Mouse (Mus musculus): ENCODE data around the gene Tekt2. TPM values are rescaled to one million over a fixed set of nuclear protein-coding genes. Genes with fewer than 3 reads are reported as not detected.

Gene Tekt2
- polyA plus RNA-seq, 1 experiment from 2014 or later: 3.4 TPM

- no peaks in the 10 kb centered on the region for H3K36me3 ChIP-seq (replicated peaks; ENCODE audit: control insufficient read depth, insufficient read depth, low read depth, low read length)
- peaks cover 10% of the 10 kb centered on the region for H3K4me1 ChIP-seq (ENCODE audit: control insufficient read depth, insufficient read depth, low read length)
- H3K27me3 ChIP-seq (ENCODE audit: control insufficient read depth, insufficient read depth, low read length): peaks cover 9% of the 10 kb centered on the region; the same call in 1 of the 2 replicates
- 84% methylated on average over 6 of the region's 6 CpGs for WGBS
- no peak overlapping the region for H3K4me2 ChIP-seq (ENCODE audit: low read depth, low read length)
- no peak for DNase-seq (ENCODE audit: low spot score)
- 0 out of 2 replicates have a peak, but pooled peaks cover 2% of the 10 kb centered on the region for H3K9me3 ChIP-seq (replicated peaks; ENCODE audit: control insufficient read depth, low read length)
- no peak overlapping the region for H3K27ac ChIP-seq (replicated peaks; ENCODE audit: low read depth, low read length)
- H3K4me3 ChIP-seq (ENCODE audit: low read depth, low read length): no peak overlapping the region
- no peak overlapping the region for H3K9ac ChIP-seq (replicated peaks; ENCODE audit: low read length)
- ATAC-seq (replicated peaks; ENCODE audit: insufficient number of reproducible peaks, low FRiP score, low TSS enrichment, low read depth): no peak
These were observed 19.4 kb downstream of the Tekt2 start for GRCm38 (mm10) chr4:126306058-126306457.

GRCm38 (mm10) chr4:126305428-126305827 lies 20.1 kb downstream of the Tekt2 start:
- Histone ChIP-seq H3K27me3 (ENCODE audit: control insufficient read depth, insufficient read depth, low read length) (peaks cover 11% of the 10 kb centered on the region; the same call in 1 of the 2 replicates), H3K4me2 (ENCODE audit: low read depth, low read length) (no peak overlapping the region)
- WGBS: 100% methylated on average over 1 of the region's 1 CpGs

GRCm38 (mm10) chr4:126303877-126304276 lies 21.6 kb downstream of the Tekt2 start:
- Histone ChIP-seq H3K36me3 (replicated peaks; ENCODE audit: control insufficient read depth, insufficient read depth, low read depth, low read length) (no peaks in the 10 kb centered on the region), H3K4me1 (ENCODE audit: control insufficient read depth, insufficient read depth, low read length) (peaks cover 16% of the 10 kb centered on the region), H3K4me3 (ENCODE audit: low read depth, low read length) (no peak overlapping the region), H3K9ac (replicated peaks; ENCODE audit: low read length) (no peak overlapping the region), H3K9me3 (replicated peaks; ENCODE audit: control insufficient read depth, low read length) (0 out of 2 replicates have a peak, but pooled peaks cover 2% of the 10 kb centered on the region), H3K27me3 (ENCODE audit: control insufficient read depth, insufficient read depth, low read length) (peaks cover 11% of the 10 kb centered on the region; the same call in 1 of the 2 replicates), H3K4me2 (ENCODE audit: low read depth, low read length) (no peak overlapping the region), H3K27ac (replicated peaks; ENCODE audit: low read depth, low read length) (no peak overlapping the region)
- 61% methylated on average over 4 of the region's 4 CpGs for WGBS
- no peak for DNase-seq (ENCODE audit: low spot score)
- no peak for ATAC-seq (replicated peaks; ENCODE audit: insufficient number of reproducible peaks, low FRiP score, low TSS enrichment, low read depth)

More at GRCm38 (mm10) chr4:126305428-126305827, 20.1 kb downstream of the Tekt2 start:
- no peak overlapping the region for H3K4me3 ChIP-seq (ENCODE audit: low read depth, low read length)
- peaks cover 16% of the 10 kb centered on the region for H3K4me1 ChIP-seq (ENCODE audit: control insufficient read depth, insufficient read depth, low read length)
- DNase-seq (ENCODE audit: low spot score): no peak
- H3K9ac ChIP-seq (replicated peaks; ENCODE audit: low read length): no peak overlapping the region
- no peak overlapping the region for H3K27ac ChIP-seq (replicated peaks; ENCODE audit: low read depth, low read length)
- H3K36me3 ChIP-seq (replicated peaks; ENCODE audit: control insufficient read depth, insufficient read depth, low read depth, low read length): no peaks in the 10 kb centered on the region
- 0 out of 2 replicates have a peak, but pooled peaks cover 2% of the 10 kb centered on the region for H3K9me3 ChIP-seq (replicated peaks; ENCODE audit: control insufficient read depth, low read length)
- no peak for ATAC-seq (replicated peaks; ENCODE audit: insufficient number of reproducible peaks, low FRiP score, low TSS enrichment, low read depth)

GRCm38 (mm10) chr4:126301584-126302309 lies 23.7 kb downstream of the Tekt2 start:
- peak overlapping the region; percentile 53 for H3K9ac ChIP-seq (replicated peaks; ENCODE audit: low read length)
- H3K4me1 ChIP-seq (ENCODE audit: control insufficient read depth, insufficient read depth, low read length): peaks cover 22% of the 10 kb centered on the region
- DNase-seq (ENCODE audit: low spot score): peak; percentile 46
- H3K4me2 ChIP-seq (ENCODE audit: low read depth, low read length): peak overlapping the region; percentile 83
- ATAC-seq (replicated peaks; ENCODE audit: insufficient number of reproducible peaks, low FRiP score, low TSS enrichment, low read depth): peak; percentile 47; the same call in 1 of the 2 replicates
- H3K36me3 ChIP-seq (replicated peaks; ENCODE audit: control insufficient read depth, insufficient read depth, low read depth, low read length): no peaks in the 10 kb centered on the region
- H3K9me3 ChIP-seq (replicated peaks; ENCODE audit: control insufficient read depth, low read length): 0 out of 2 replicates have a peak, but pooled peaks cover 2% of the 10 kb centered on the region
- WGBS: 4% methylated on average over 27 of the region's 27 CpGs
- H3K27ac ChIP-seq (replicated peaks; ENCODE audit: low read depth, low read length): peak overlapping the region; percentile 56; the same call in 1 of the 2 replicates
- H3K4me3 ChIP-seq (ENCODE audit: low read depth, low read length): peak overlapping the region; percentile 35
- H3K27me3 ChIP-seq (ENCODE audit: control insufficient read depth, insufficient read depth, low read length): peaks cover 15% of the 10 kb centered on the region; the same call in 1 of the 2 replicates

GRCm38 (mm10) chr4:126300916-126301583 lies 24.4 kb downstream of the Tekt2 start:
- 1% methylated on average over 48 of the region's 50 CpGs for WGBS
- H3K27ac ChIP-seq (replicated peaks; ENCODE audit: low read depth, low read length): peak overlapping the region; percentile 52
- H3K36me3 ChIP-seq (replicated peaks; ENCODE audit: control insufficient read depth, insufficient read depth, low read depth, low read length): no peaks in the 10 kb centered on the region
- peak overlapping the region; percentile 53 for H3K9ac ChIP-seq (replicated peaks; ENCODE audit: low read length)
- peak; percentile 49 for ATAC-seq (replicated peaks; ENCODE audit: insufficient number of reproducible peaks, low FRiP score, low TSS enrichment, low read depth)
- peaks cover 15% of the 10 kb centered on the region; the same call in 1 of the 2 replicates for H3K27me3 ChIP-seq (ENCODE audit: control insufficient read depth, insufficient read depth, low read length)
- peak overlapping the region; percentile 83 for H3K4me2 ChIP-seq (ENCODE audit: low read depth, low read length)
- H3K4me3 ChIP-seq (ENCODE audit: low read depth, low read length): peak overlapping the region; percentile 35
- H3K4me1 ChIP-seq (ENCODE audit: control insufficient read depth, insufficient read depth, low read length): peaks cover 25% of the 10 kb centered on the region
- 0 out of 2 replicates have a peak, but pooled peaks cover under 1% of the 10 kb centered on the region for H3K9me3 ChIP-seq (replicated peaks; ENCODE audit: control insufficient read depth, low read length)
- DNase-seq (ENCODE audit: low spot score): peak; percentile 79

- DNase-seq (ENCODE audit: low spot score) (peak; percentile 76), ATAC-seq (replicated peaks; ENCODE audit: insufficient number of reproducible peaks, low FRiP score, low TSS enrichment, low read depth) (no peak)
- Histone ChIP-seq H3K4me2 (ENCODE audit: low read depth, low read length) (peak overlapping the region; percentile 66), H3K9ac (replicated peaks; ENCODE audit: low read length) (peak overlapping the region; percentile 63), H3K27me3 (ENCODE audit: control insufficient read depth, insufficient read depth, low read length) (peaks cover 10% of the 10 kb centered on the region; the same call in 1 of the 2 replicates), H3K4me3 (ENCODE audit: low read depth, low read length) (peak overlapping the region; percentile 22), H3K4me1 (ENCODE audit: control insufficient read depth, insufficient read depth, low read length) (peaks cover 20% of the 10 kb centered on the region), H3K36me3 (replicated peaks; ENCODE audit: control insufficient read depth, insufficient read depth, low read depth, low read length) (no peaks in the 10 kb centered on the region), H3K9me3 (replicated peaks; ENCODE audit: control insufficient read depth, low read length) (no peaks in the 10 kb centered on the region), H3K27ac (replicated peaks; ENCODE audit: low read depth, low read length) (peak overlapping the region; percentile 41; the same call in 1 of the 2 replicates)
- under 1% methylated on average over 34 of the region's 34 CpGs for WGBS
These were observed 28.8 kb downstream of the Tekt2 start for GRCm38 (mm10) chr4:126296617-126297101.

- no peak for ATAC-seq (replicated peaks; ENCODE audit: insufficient number of reproducible peaks, low FRiP score, low TSS enrichment, low read depth)
- no peak overlapping the region for H3K27ac ChIP-seq (replicated peaks; ENCODE audit: low read depth, low read length)
- H3K9me3 ChIP-seq (replicated peaks; ENCODE audit: control insufficient read depth, low read length): no peaks in the 10 kb centered on the region
- peaks cover 16% of the 10 kb centered on the region for H3K4me1 ChIP-seq (ENCODE audit: control insufficient read depth, insufficient read depth, low read length)
- peaks cover 4% of the 10 kb centered on the region; the same call in 1 of the 2 replicates for H3K27me3 ChIP-seq (ENCODE audit: control insufficient read depth, insufficient read depth, low read length)
- peak overlapping the region; percentile 66; the same call in 1 of the 2 replicates for H3K4me2 ChIP-seq (ENCODE audit: low read depth, low read length)
- WGBS: 44% methylated on average over 4 of the region's 4 CpGs
- H3K9ac ChIP-seq (replicated peaks; ENCODE audit: low read length): no peak overlapping the region
- DNase-seq (ENCODE audit: low spot score): no peak
- H3K36me3 ChIP-seq (replicated peaks; ENCODE audit: control insufficient read depth, insufficient read depth, low read depth, low read length): no peaks in the 10 kb centered on the region
- no peak overlapping the region for H3K4me3 ChIP-seq (ENCODE audit: low read depth, low read length)
These were observed 29.6 kb downstream of the Tekt2 start for GRCm38 (mm10) chr4:126295937-126296336.
